Mouse (Mus musculus): ENCODE measurements around the gene Zfp667. TPM values are rescaled to one million over a fixed set of nuclear protein-coding genes. Genes with fewer than 3 reads are reported as not detected.

Gene Zfp667
- total and polyA plus RNA-seq, 3 experiments = 0.51 to 0.87 (median 0.58) TPM

DNA sequence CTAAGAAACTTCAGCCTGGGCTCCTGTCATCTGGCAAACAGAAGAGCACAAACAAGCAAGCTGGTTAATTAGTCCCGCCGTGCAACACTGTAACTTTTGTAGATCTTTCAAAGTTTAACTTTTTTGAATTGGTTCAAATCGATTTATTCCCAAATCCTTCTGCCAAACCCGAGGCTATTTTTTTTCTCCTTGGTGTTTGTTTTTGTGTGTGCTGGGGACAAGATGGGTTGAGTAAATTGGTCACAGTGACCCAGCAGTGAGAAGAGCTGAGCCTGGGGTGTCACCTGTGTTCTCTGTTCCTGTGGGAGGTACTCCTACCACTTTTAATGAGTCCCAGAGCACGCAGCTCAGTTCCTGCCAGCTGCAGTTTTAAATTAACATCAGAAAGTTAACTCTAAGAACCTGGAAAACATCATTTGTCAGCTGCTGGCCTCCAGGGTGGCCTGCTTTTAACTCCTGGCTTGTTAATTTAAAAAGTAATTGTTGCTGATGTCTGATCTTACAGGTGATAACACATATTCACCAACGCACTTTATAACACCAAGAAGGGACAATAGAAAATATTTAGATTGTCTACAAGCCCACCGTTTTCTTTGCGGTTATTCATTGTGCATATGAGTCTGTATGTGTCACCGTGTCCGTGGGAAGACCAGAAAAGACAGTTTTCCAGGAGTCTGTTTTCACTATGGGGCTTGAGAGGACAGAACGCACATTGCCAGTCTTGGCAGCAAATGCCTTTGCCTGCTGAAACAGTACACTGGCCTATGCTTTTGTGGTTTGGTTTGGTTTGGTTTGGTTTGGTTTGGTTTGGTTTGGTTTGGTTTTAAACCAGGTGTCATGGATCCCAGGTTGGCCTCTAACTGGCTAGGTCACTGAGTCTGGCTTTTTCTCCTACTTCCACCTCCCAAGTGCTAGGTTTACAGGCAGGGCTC, 41.8 kb upstream of the Zfp667 start:
- Histone ChIP-seq H3K27me3 (replicated peaks) (peaks cover 54% of the 10 kb centered on the region), H3K4me1 (ENCODE audit: control insufficient read depth in 1 of 2, insufficient read depth in 2 of 2) (no peaks in the 10 kb centered on the region), H3K4me3 (replicated peaks in 1 of 3; ENCODE audit: low read depth in 2 of 3, low read length in 2 of 3, poor library complexity in 1 of 3) (no peak overlapping the region), H3K4me2 (ENCODE audit: insufficient read depth, low read depth, poor library complexity, severe bottlenecking) (no peak overlapping the region), H3K9ac (ENCODE audit: insufficient read depth, low read depth) (no peak overlapping the region), H3K36me3 (replicated peaks in 1 of 2; ENCODE audit: control insufficient read depth in 1 of 2, insufficient read depth in 1 of 2, low read length in 1 of 2) (no peaks in the 10 kb centered on the region), H3K79me2 (replicated peaks; ENCODE audit: control insufficient read depth, extremely low read depth, insufficient read depth, poor library complexity, severe bottlenecking) (no peaks in the 10 kb centered on the region), H3K9me3 (replicated peaks; ENCODE audit: low read length) (peaks cover 3% of the 10 kb centered on the region), H3K27ac (ENCODE audit: insufficient read depth, low read depth) (no peak overlapping the region)
- in situ Hi-C loops (cut with MboI; ENCODE audit: low pct_ligation_motif_present, low pct_unique_long_range_greater_than_20kb, low sequenced_read_pairs) = no loop called here
- DNase-seq (ENCODE audit: extremely low read depth) = no peak
- dilution Hi-C loops (cut with MboI; ENCODE audit: extremely low pct_ligation_motif_present, extremely low pct_unique_long_range_greater_than_20kb, low sequenced_read_pairs) = no loop called here
- no peak for TF ChIP-seq GABPA (IDR thresholded peaks at IDR 0.05; ENCODE audit: insufficient replicate concordance, low read depth, low read length)
- TF ChIP-seq NELFE (IDR thresholded peaks at IDR 0.05; ENCODE audit: low read depth, low read length) = no peak
- no peak for TF ChIP-seq POLR2AphosphoS2 (IDR thresholded peaks at IDR 0.05; ENCODE audit: low read depth, low read length)
- no peak for TF ChIP-seq MAZ (IDR thresholded peaks at IDR 0.05; ENCODE audit: low read depth, low read length)
- TF ChIP-seq PAX5 (IDR thresholded peaks at IDR 0.05; ENCODE audit: low read length) = no peak
- TF ChIP-seq SMC3 (IDR thresholded peaks at IDR 0.05; ENCODE audit: low read depth, low read length) = no peak
- TF ChIP-seq RAD21 (IDR thresholded peaks at IDR 0.05; ENCODE audit: low read depth, low read length) = no peak
- no peak for TF ChIP-seq ZC3H11A (IDR thresholded peaks at IDR 0.05; ENCODE audit: low read depth, low read length)
- no peak for TF ChIP-seq EP300 (IDR thresholded peaks at IDR 0.05; ENCODE audit: low read length)
- no peak for TF ChIP-seq MYC (IDR thresholded peaks at IDR 0.05; ENCODE audit: low read depth, low read length)
- no peak for TF ChIP-seq JUN (IDR thresholded peaks at IDR 0.05; ENCODE audit: insufficient read depth, low read depth, low read length)
- no peak for TF ChIP-seq MEF2A (IDR thresholded peaks at IDR 0.05; ENCODE audit: borderline replicate concordance, low read depth, low read length)

DNA sequence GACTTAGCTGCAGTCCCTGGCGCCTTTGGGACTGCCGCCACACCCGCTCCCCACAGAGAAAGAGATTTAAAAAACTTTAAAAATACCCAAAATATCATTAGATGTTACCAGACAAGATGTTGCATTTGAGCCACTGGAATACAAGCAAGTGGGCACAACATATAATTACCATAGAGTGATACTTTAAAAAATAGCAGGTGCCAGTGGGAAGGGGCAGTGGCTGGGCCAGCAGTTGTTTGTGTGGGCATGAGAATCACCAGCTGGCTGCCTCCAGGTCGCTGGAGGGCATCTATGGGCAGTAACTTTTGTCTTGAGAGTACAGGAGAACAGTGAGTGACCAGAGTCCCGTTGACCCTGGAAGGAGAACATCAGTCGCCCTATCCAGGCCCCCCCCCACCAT, 34.0 kb upstream of the Zfp667 start, which contains the start of gene Epp13:
Epp13 (plus strand) TSS at position 301 of the 400 bp plus-strand sequence.
- peaks cover 6% of the 10 kb centered on the region for H3K9me3 ChIP-seq (replicated peaks; ENCODE audit: low read length)
- H3K27ac ChIP-seq (ENCODE audit: insufficient read depth, low read depth) = no peak within 1 kb of the TSS
- H3K36me3 ChIP-seq (replicated peaks in 1 of 2; ENCODE audit: control insufficient read depth in 1 of 2, insufficient read depth in 1 of 2, low read length in 1 of 2) = no peaks in the 10 kb centered on the region
- no peak within 1 kb of the TSS for H3K9ac ChIP-seq (ENCODE audit: insufficient read depth, low read depth)
- H3K27me3 ChIP-seq (replicated peaks) = peaks cover 51% of the 10 kb centered on the region
- H3K4me2 ChIP-seq (ENCODE audit: insufficient read depth, low read depth, poor library complexity, severe bottlenecking) = no peak within 1 kb of the TSS
- no peak for DNase-seq (ENCODE audit: extremely low read depth)
- H3K4me3 ChIP-seq (replicated peaks in 1 of 3; ENCODE audit: low read depth in 2 of 3, low read length in 2 of 3, poor library complexity in 1 of 3) = no peak within 1 kb of the TSS
- no peak for TF ChIP-seq TBP (conservative IDR thresholded peaks at IDR 0.05; ENCODE audit: low read depth, low read length)
- no peak for TF ChIP-seq MXI1 (IDR thresholded peaks at IDR 0.05; ENCODE audit: low read depth, low read length)
- TF ChIP-seq GABPA (IDR thresholded peaks at IDR 0.05; ENCODE audit: insufficient replicate concordance, low read depth, low read length) = no peak
- no peak for TF ChIP-seq ZC3H11A (IDR thresholded peaks at IDR 0.05; ENCODE audit: low read depth, low read length)
- no peak for TF ChIP-seq JUND (conservative IDR thresholded peaks at IDR 0.05; ENCODE audit: low read depth, low read length)
- TF ChIP-seq CTCF (conservative IDR thresholded peaks at IDR 0.05 in 1 of 2, IDR thresholded peaks at IDR 0.05 in 1 of 2; ENCODE audit: low read depth in 2 of 2, low read length in 2 of 2) = no peak
- no peak for TF ChIP-seq ELF1 (IDR thresholded peaks at IDR 0.05; ENCODE audit: low read depth, low read length)
- TF ChIP-seq SIN3A (IDR thresholded peaks at IDR 0.05; ENCODE audit: low read length) = no peak
- dilution Hi-C loops (cut with MboI; ENCODE audit: extremely low pct_ligation_motif_present, extremely low pct_unique_long_range_greater_than_20kb, low sequenced_read_pairs) = no loop called here
- no peaks in the 10 kb centered on the region for H3K4me1 ChIP-seq (ENCODE audit: control insufficient read depth in 1 of 2, insufficient read depth in 2 of 2)
- in situ Hi-C loops (cut with MboI; ENCODE audit: low pct_ligation_motif_present, low pct_unique_long_range_greater_than_20kb, low sequenced_read_pairs) = no loop called here
- no peaks in the 10 kb centered on the region for H3K79me2 ChIP-seq (replicated peaks; ENCODE audit: control insufficient read depth, extremely low read depth, insufficient read depth, poor library complexity, severe bottlenecking)
